Mouse (Mus musculus) CH12.LX (cell line): ENCODE measurements around the gene Tex14. TPM values are rescaled to one million over a fixed set of nuclear protein-coding genes. Genes with fewer than 3 reads are reported as not detected.

Experiments
- DNase-seq: peaks from one replicate; pipeline ENCODE4 v3.0.0-alpha.2; 2013; ENCODE audit errors: extremely low read depth
- H3K27ac ChIP-seq: 2 replicates; pipeline ENCODE4 v1.5.1; 2012; ENCODE audit warnings: low read depth, mild to moderate bottlenecking, control low read depth, moderate library complexity; ENCODE audit not compliant: insufficient read depth
- H3K27me3 ChIP-seq: replicated peaks from 2 replicates; pipeline ENCODE3; 2012; ENCODE audit warnings: inconsistent platforms
- H3K36me3 ChIP-seq, 2 experiments: replicated peaks in 1 of 2; 2 replicates each; pipeline versions ENCODE3 to v1.6.1; 2012; ENCODE audit warnings: inconsistent platforms in 1 of 2, low read length in 1 of 2, mild to moderate bottlenecking in 1 of 2, mixed read lengths in 1 of 2, moderate library complexity in 1 of 2; ENCODE audit not compliant: control insufficient read depth in 1 of 2, insufficient read depth in 1 of 2
- H3K4me1 ChIP-seq, 2 experiments: 2 replicates each; pipeline ENCODE4 v1.6.1; 2012; ENCODE audit warnings: inconsistent platforms in 1 of 2, moderate library complexity in 1 of 2; ENCODE audit not compliant: insufficient read depth in 2 of 2, control insufficient read depth in 1 of 2
- H3K4me2 ChIP-seq: 2 replicates; pipeline ENCODE4 v1.6.1; 2012; ENCODE audit warnings: low read depth, mild to moderate bottlenecking, control low read depth; ENCODE audit not compliant: poor library complexity, insufficient read depth, severe bottlenecking
- H3K4me3 ChIP-seq, 3 experiments: fragments of 150-350 bp in 1 of 3; sonication (generic) in 1 of 3; replicated peaks in 1 of 3; 2 replicates each; pipeline versions ENCODE3 to v1.5.1; 2011 to 2012; ENCODE audit warnings: low read depth in 2 of 3, low read length in 2 of 3, mild to moderate bottlenecking in 2 of 3, moderate library complexity in 2 of 3, control low read depth in 1 of 3, improper control_type of control experiment in 1 of 3, inconsistent platforms in 1 of 3, mixed read lengths in 1 of 3; ENCODE audit not compliant: poor library complexity in 1 of 3
- H3K79me2 ChIP-seq: replicated peaks from 2 replicates; pipeline ENCODE4 v1.6.1; 2012; ENCODE audit warnings: mild to moderate bottlenecking, moderate library complexity; ENCODE audit not compliant: control insufficient read depth, poor library complexity, insufficient read depth, severe bottlenecking; ENCODE audit errors: extremely low read depth
- H3K9ac ChIP-seq: 2 replicates; pipeline ENCODE4 v1.6.1; 2012; ENCODE audit warnings: low read depth, mild to moderate bottlenecking, control low read depth, moderate library complexity; ENCODE audit not compliant: insufficient read depth
- H3K9me3 ChIP-seq: replicated peaks from 2 replicates; pipeline ENCODE3; 2012; ENCODE audit warnings: low read length, inconsistent platforms, mixed read lengths
- BHLHE40 ChIP-seq: IDR thresholded peaks from 2 replicates; pipeline ENCODE4 v1.6.1; 2011; ENCODE audit warnings: mild to moderate bottlenecking, low read depth, low read length, improper control_type of control experiment
- CHD1 ChIP-seq: IDR thresholded peaks from 2 replicates; pipeline ENCODE4 v1.6.1; 2012; ENCODE audit warnings: low read depth, low read length, improper control_type of control experiment, inconsistent platforms
- CHD2 ChIP-seq: IDR thresholded peaks from 2 replicates; pipeline ENCODE4 v1.6.1; 2011; ENCODE audit warnings: low read length, improper control_type of control experiment
- CTCF ChIP-seq, 2 experiments: IDR thresholded peaks in 1 of 2; conservative IDR thresholded peaks in 1 of 2; 2 replicates each; pipeline ENCODE4 v1.5.1; 2011 to 2012; ENCODE audit warnings: low read depth in 2 of 2, low read length in 2 of 2, improper control_type of control experiment in 1 of 2, inconsistent platforms in 1 of 2, mild to moderate bottlenecking in 1 of 2, moderate library complexity in 1 of 2
- E2F4 ChIP-seq: IDR thresholded peaks from 2 replicates; pipeline ENCODE4 v1.6.1; 2011; ENCODE audit warnings: low read depth, low read length, improper control_type of control experiment; ENCODE audit not compliant: insufficient replicate concordance
- ELF1 ChIP-seq: IDR thresholded peaks from 2 replicates; pipeline ENCODE4 v1.6.1; 2014; ENCODE audit warnings: low read depth, mild to moderate bottlenecking, inconsistent platforms, low read length, improper control_type of control experiment
- ETS1 ChIP-seq: conservative IDR thresholded peaks from 2 replicates; pipeline ENCODE4 v1.6.1; 2012; ENCODE audit warnings: low read depth, mild to moderate bottlenecking, inconsistent platforms, low read length, improper control_type of control experiment, moderate library complexity
- HCFC1 ChIP-seq: IDR thresholded peaks from 2 replicates; pipeline ENCODE4 v1.6.1; 2012; ENCODE audit warnings: low read depth, mild to moderate bottlenecking, inconsistent platforms, low read length, improper control_type of control experiment
- IRF4 ChIP-seq: IDR thresholded peaks from 2 replicates; pipeline ENCODE4 v1.6.1; 2014; ENCODE audit warnings: low read depth, mild to moderate bottlenecking, inconsistent platforms, low read length, improper control_type of control experiment
- KAT2A ChIP-seq: IDR thresholded peaks from 2 replicates; pipeline ENCODE4 v1.6.1; 2012; ENCODE audit warnings: low read length, improper control_type of control experiment, inconsistent platforms; ENCODE audit not compliant: insufficient replicate concordance
- MAFK ChIP-seq: IDR thresholded peaks from 2 replicates; pipeline ENCODE4 v1.6.1; 2011; ENCODE audit warnings: low read length, improper control_type of control experiment; ENCODE audit not compliant: insufficient replicate concordance
- MAX ChIP-seq: IDR thresholded peaks from 2 replicates; pipeline ENCODE4 v1.6.1; 2011; ENCODE audit warnings: low read length, improper control_type of control experiment
- MAZ ChIP-seq: IDR thresholded peaks from 2 replicates; pipeline ENCODE4 v1.6.1; 2012; ENCODE audit warnings: low read depth, mild to moderate bottlenecking, inconsistent platforms, low read length, improper control_type of control experiment, moderate library complexity
- MEF2A ChIP-seq: IDR thresholded peaks from 2 replicates; pipeline ENCODE4 v1.6.1; 2014; ENCODE audit warnings: low read depth, mild to moderate bottlenecking, inconsistent platforms, low read length, improper control_type of control experiment, borderline replicate concordance
- NELFE ChIP-seq: IDR thresholded peaks from 2 replicates; pipeline ENCODE4 v1.6.1; 2011; ENCODE audit warnings: low read depth, low read length, improper control_type of control experiment
- PAX5 ChIP-seq: IDR thresholded peaks from 2 replicates; pipeline ENCODE4 v1.6.1; 2012; ENCODE audit warnings: low read length, inconsistent platforms, mixed read lengths
- POLR2AphosphoS2 ChIP-seq: IDR thresholded peaks from 2 replicates; pipeline ENCODE4 v1.6.1; 2011; ENCODE audit warnings: low read depth, low read length, improper control_type of control experiment
- RAD21 ChIP-seq: IDR thresholded peaks from 2 replicates; pipeline ENCODE4 v1.6.1; 2011; ENCODE audit warnings: low read depth, mild to moderate bottlenecking, low read length, improper control_type of control experiment, moderate library complexity
- SIN3A ChIP-seq: IDR thresholded peaks from 2 replicates; pipeline ENCODE4 v1.6.1; 2012; ENCODE audit warnings: low read length, improper control_type of control experiment, inconsistent platforms
- SMC3 ChIP-seq: IDR thresholded peaks from 2 replicates; pipeline ENCODE4 v1.6.1; 2011; ENCODE audit warnings: low read depth, low read length, improper control_type of control experiment
- TCF12 ChIP-seq: IDR thresholded peaks from 2 replicates; pipeline ENCODE4 v1.6.1; 2014; ENCODE audit warnings: low read depth, mild to moderate bottlenecking, inconsistent platforms, low read length, improper control_type of control experiment
- UBTF ChIP-seq: IDR thresholded peaks from 2 replicates; pipeline ENCODE4 v1.6.1; 2012; ENCODE audit warnings: low read depth, mild to moderate bottlenecking, inconsistent platforms, low read length, improper control_type of control experiment, moderate library complexity
- USF1 ChIP-seq: IDR thresholded peaks from 2 replicates; pipeline ENCODE4 v1.6.1; 2014; ENCODE audit warnings: low read depth, mild to moderate bottlenecking, inconsistent platforms, low read length, improper control_type of control experiment
- ZC3H11A ChIP-seq: IDR thresholded peaks from 2 replicates; pipeline ENCODE4 v1.6.1; 2012; ENCODE audit warnings: low read depth, mild to moderate bottlenecking, inconsistent platforms, low read length, improper control_type of control experiment
- dilution Hi-C: fragments of 300-500 bp; cut with MboI; formaldehyde crosslinking; loops from 2 replicates; pipeline ENCODE4 v1.14.3; 2020; ENCODE audit warnings: low sequenced_read_pairs; ENCODE audit not compliant: extremely low pct_unique_long_range_greater_than_20kb, extremely low pct_ligation_motif_present
- in situ Hi-C: fragments of 300-500 bp; cut with MboI; formaldehyde crosslinking; loops from 3 replicates; pipeline ENCODE4 v1.14.3; 2019; ENCODE audit warnings: low sequenced_read_pairs, low pct_ligation_motif_present, low pct_unique_long_range_greater_than_20kb, mixed read lengths
- polyA plus RNA-seq: library from polyadenylated mRNA; unstranded; fragments of >175 nt; gene quantifications from 2 replicates; pipeline ENCODE4 v1.2.1, GENCODE M21; 2012; ENCODE audit warnings: low read depth; ENCODE audit not compliant: insufficient read length
- total RNA-seq, 2 experiments: library from RNA; depleted of rRNA; stranded (reverse); fragments of 300-350 nt in 1 of 2; fragments of >200 nt in 1 of 2; gene quantifications; 2 replicates each; pipeline ENCODE4 v1.2.3; 2012 to 2014

Tex14 gene
- total and polyA plus RNA-seq, 3 experiments: 1.3 to 2.1 (median 1.4) TPM

GRCm38 (mm10) chr11:87393855-87394254, 11.0 kb upstream of the Tex14 start:
- H3K79me2 ChIP-seq: no peaks in the 10 kb centered on the region
- DNase-seq: peak; percentile 39
- peaks cover 0 to 9% of the 10 kb centered on the region in 2 experiments for H3K36me3 ChIP-seq
- no peak overlapping the region for H3K4me3 ChIP-seq
- H3K27me3 ChIP-seq: no peaks in the 10 kb centered on the region
- no peak overlapping the region for H3K9ac ChIP-seq
- H3K27ac ChIP-seq: no peak overlapping the region
- H3K9me3 ChIP-seq: no peaks in the 10 kb centered on the region
- H3K4me2 ChIP-seq: no peak overlapping the region
- dilution Hi-C loops (no loop called here), in situ Hi-C loops (no loop called here)
- peak; percentile 68 for TF ChIP-seq RAD21
- TF ChIP-seq NELFE: no peak
- no peak for TF ChIP-seq CHD2
- peak; percentile 63 for TF ChIP-seq SMC3
- no peak for TF ChIP-seq KAT2A
- no peak for TF ChIP-seq ZC3H11A
- no peak for TF ChIP-seq MAX
- TF ChIP-seq MAZ: no peak
- no peak for TF ChIP-seq TCF12
- TF ChIP-seq E2F4: no peak
- TF ChIP-seq IRF4: no peak
- TF ChIP-seq MAFK: peak; percentile 7; the same call in 1 of the 2 replicates
- TF ChIP-seq CTCF (conservative IDR thresholded peaks at IDR 0.05 in 1 of 2, IDR thresholded peaks at IDR 0.05 in 1 of 2; ENCODE audit: low read depth in 2 of 2, low read length in 2 of 2): peak; percentile 73 to 77
- TF ChIP-seq MEF2A: no peak
- H3K4me1 ChIP-seq: no peaks in the 10 kb centered on the region

- peaks cover 0 to 18% of the 10 kb centered on the region in 2 experiments for H3K36me3 ChIP-seq
- TF ChIP-seq MEF2A (no peak), POLR2AphosphoS2 (no peak), ETS1 (no peak), UBTF (no peak), CHD1 (no peak), ELF1 (no peak), SIN3A (no peak), CHD2 (no peak), ZC3H11A (no peak), BHLHE40 (no peak), PAX5 (no peak), USF1 (no peak), CTCF (conservative IDR thresholded peaks at IDR 0.05 in 1 of 2, IDR thresholded peaks at IDR 0.05 in 1 of 2; ENCODE audit: low read depth in 2 of 2, low read length in 2 of 2) (peak in 1 of 2 experiments; percentile 48; a peak in 2 of 4 replicates), SMC3 (peak; percentile 22; the same call in 1 of the 2 replicates), HCFC1 (no peak), RAD21 (peak; percentile 38)
- TF ChIP-seq, all 38 proteins: peak for 3
- DNase-seq: no peak
- H3K27ac ChIP-seq: no peak overlapping the region
- no peaks in the 10 kb centered on the region for H3K9me3 ChIP-seq
- H3K4me2 ChIP-seq: no peak overlapping the region
- no peak overlapping the region for H3K4me3 ChIP-seq
- no peaks in the 10 kb centered on the region for H3K27me3 ChIP-seq
- in situ Hi-C loops (no loop called here), dilution Hi-C loops (no loop called here)
- H3K79me2 ChIP-seq: no peaks in the 10 kb centered on the region
- H3K4me1 ChIP-seq: peaks cover 0 to 10% of the 10 kb centered on the region in 2 experiments; a peak in 2 of 4 replicates
- H3K9ac ChIP-seq: no peak overlapping the region
Observed at GRCm38 (mm10) chr11:87398402-87398801, 6.5 kb upstream of the Tex14 start.
